Mouse (Mus musculus) ES-E14 (cell line): ENCODE measurements at regions not wholly inside any gene's neighbourhood (a gene's known extent, or its start where the extent isn't known, plus 50 kb on each side); places are given as distances from the start of the nearest gene placed in this dataset.

ENCODE experiments used
- DNase-seq: peaks from one replicate; pipeline ENCODE4 v3.0.0-alpha.2; 2013; ENCODE audit warnings: low read depth, low spot score
- H3K27ac ChIP-seq: 2 replicates; pipeline ENCODE4 v1.5.1; 2012; ENCODE audit warnings: low read depth, mild to moderate bottlenecking, low read length, moderate library complexity, mixed read lengths; ENCODE audit not compliant: poor library complexity, insufficient read depth, severe bottlenecking
- H3K36me3 ChIP-seq: 2 replicates; pipeline ENCODE4 v1.6.1; 2012; ENCODE audit warnings: mild to moderate bottlenecking, low read length, moderate library complexity, mixed read lengths; ENCODE audit not compliant: control insufficient read depth, poor library complexity, insufficient read depth, severe bottlenecking
- H3K4me1 ChIP-seq, 2 experiments: fragments of 150-350 bp in 1 of 2; sonication (generic) in 1 of 2; 2 replicates each; pipeline ENCODE4 v1.6.1; 2012; ENCODE audit warnings: low read length in 2 of 2, mild to moderate bottlenecking in 1 of 2, mixed read lengths in 1 of 2; ENCODE audit not compliant: control insufficient read depth in 2 of 2, insufficient read depth in 2 of 2, poor library complexity in 1 of 2
- H3K4me3 ChIP-seq, 2 experiments: fragments of 150-350 bp in 1 of 2; sonication (generic) in 1 of 2; 2 replicates each; pipeline ENCODE4 v1.5.1; 2012; ENCODE audit warnings: low read length in 2 of 2, low read depth in 1 of 2, mild to moderate bottlenecking in 1 of 2, mixed read lengths in 1 of 2; ENCODE audit not compliant: insufficient read depth in 1 of 2, poor library complexity in 1 of 2, severe bottlenecking in 1 of 2
- H3K9ac ChIP-seq: 2 replicates; pipeline ENCODE4 v1.6.1; 2012; ENCODE audit warnings: low read depth, mild to moderate bottlenecking, low read length, mixed read lengths; ENCODE audit not compliant: poor library complexity, insufficient read depth, severe bottlenecking
- H3K9me3 ChIP-seq: fragments of 150-350 bp; sonication (generic); 2 replicates; pipeline ENCODE4 v1.6.1; 2012; ENCODE audit warnings: low read depth, mild to moderate bottlenecking, low read length; ENCODE audit not compliant: control insufficient read depth, insufficient read depth
- CHD2 ChIP-seq: IDR thresholded peaks from 2 replicates; pipeline ENCODE4 v1.6.1; 2014; ENCODE audit warnings: mild to moderate bottlenecking, low read depth, low read length, inconsistent platforms
- HCFC1 ChIP-seq: IDR thresholded peaks from 2 replicates; pipeline ENCODE4 v1.6.1; 2012; ENCODE audit warnings: low read length, inconsistent platforms, borderline replicate concordance; ENCODE audit not compliant: insufficient read depth
- MAFK ChIP-seq: IDR thresholded peaks from 2 replicates; pipeline ENCODE4 v1.6.1; 2014; ENCODE audit warnings: mild to moderate bottlenecking, low read depth, low read length, inconsistent platforms; ENCODE audit not compliant: insufficient read depth
- ZC3H11A ChIP-seq: IDR thresholded peaks from 2 replicates; pipeline ENCODE4 v1.6.1; 2012; ENCODE audit warnings: low read depth, mild to moderate bottlenecking, inconsistent platforms, low read length, borderline replicate concordance
- ZNF384 ChIP-seq: IDR thresholded peaks from 2 replicates; pipeline ENCODE4 v1.6.1; 2012; ENCODE audit warnings: low read depth, low read length, inconsistent platforms
- in situ Hi-C, 2 experiments: fragments of 600-800 bp; cut with MboI; formaldehyde crosslinking; loops; one replicate each; pipeline ENCODE4 v1.15.1; 2025; ENCODE audit warnings: low sequenced_read_pairs in 2 of 2, inconsistent platforms in 1 of 2; ENCODE audit not compliant: unreplicated experiment in 2 of 2

DNA sequence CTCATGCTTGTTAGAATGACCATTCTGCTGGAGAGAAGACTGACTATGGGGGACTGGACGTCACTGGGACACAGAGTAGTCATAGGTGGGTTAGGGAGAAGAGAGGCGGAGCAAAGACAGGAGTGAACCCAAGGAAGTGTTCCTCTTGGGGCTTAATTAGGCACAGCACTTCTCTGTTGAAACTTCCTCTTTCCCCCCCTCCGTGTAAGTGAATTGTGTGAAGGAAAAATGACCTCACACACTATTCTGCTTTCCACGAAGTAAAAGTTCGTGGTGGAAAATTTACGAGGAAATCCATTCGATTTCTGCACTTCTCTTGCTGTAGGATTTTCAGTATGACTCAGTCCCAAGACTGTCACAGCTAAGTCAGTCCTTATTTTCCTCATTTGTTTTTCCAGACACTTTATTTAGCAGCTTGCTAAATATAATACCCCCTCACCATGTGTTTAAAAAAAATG lies 49.9 kb upstream of the Ado start:
- H3K36me3 ChIP-seq = no peaks in the 10 kb centered on the region
- no peak overlapping the region for H3K9ac ChIP-seq
- TF ChIP-seq ZC3H11A = no peak
- no peak for TF ChIP-seq CHD2
- no peak for TF ChIP-seq HCFC1
- TF ChIP-seq ZNF384 = no peak
- no peak for TF ChIP-seq MAFK
- in situ Hi-C loops = no loop called here
- no peak overlapping the region for H3K27ac ChIP-seq
- H3K4me1 ChIP-seq = no peaks in the 10 kb centered on the region
- DNase-seq = no peak
- H3K9me3 ChIP-seq = no peaks in the 10 kb centered on the region
- H3K4me3 ChIP-seq = no peak overlapping the region
